Comparison of ENCODE assay signal across 13 mouse cellular contexts in the genomic region with DNA sequence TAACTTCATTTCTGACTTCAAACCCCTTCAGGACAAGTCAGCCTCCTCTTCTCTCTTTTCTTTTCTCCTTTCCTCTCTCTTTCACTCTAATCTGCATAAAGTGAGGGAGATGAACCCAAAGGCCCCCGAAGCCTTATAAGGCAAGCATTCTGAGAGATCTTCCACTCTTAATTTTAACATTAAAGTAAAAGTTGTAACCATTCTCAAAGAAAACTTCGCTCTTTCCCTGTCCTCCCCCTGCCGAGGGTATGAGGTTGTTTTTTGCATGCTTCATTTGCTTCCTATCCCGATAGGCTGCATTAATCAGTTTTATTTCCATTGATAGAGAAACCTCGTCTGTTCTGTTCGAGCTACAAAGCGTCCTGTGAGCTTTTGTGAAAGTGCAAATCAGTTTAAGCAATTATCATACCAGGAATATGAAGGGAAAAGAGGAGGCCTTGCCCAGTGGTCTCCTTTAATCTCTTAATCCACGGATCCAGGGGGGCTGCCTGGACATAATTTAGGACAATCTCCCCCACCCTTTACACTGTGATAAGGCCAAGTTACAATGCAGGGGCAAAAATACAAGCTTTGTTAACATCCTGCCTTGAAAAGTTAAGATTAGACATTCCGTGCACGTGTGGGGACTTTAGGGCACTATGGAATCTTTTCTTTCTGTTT. TPM values are rescaled to one million over a fixed set of nuclear protein-coding genes. Genes with fewer than 3 reads are reported as not detected.
DNase-seq lines count a peak whose midpoint lies in the region; ATAC-seq and TF ChIP-seq lines count a peak whose summit lies in the region.
"Had no signal": no experiment of that assay in that cellular context is flagged by ENCODE, and none has a peak within 500 bp of the region (broad histone marks: within the 10 kb centered on the region; RNA-seq: fewer than 3 reads in every experiment).

No protein-coding gene starts in this region.

- H3K36me3 ChIP-seq in midbrain, embryonic 10.5 days = no peaks in the 10 kb centered on the region
- H3K36me3 ChIP-seq in midbrain, postnatal 0 days (ENCODE audit: insufficient read depth, low read length) = no peaks in the 10 kb centered on the region
- H3K36me3 ChIP-seq in embryonic facial prominence, embryonic 13.5 days = no peaks in the 10 kb centered on the region
- H3K36me3 ChIP-seq in forebrain, embryonic 15.5 days = no peaks in the 10 kb centered on the region
- H3K36me3 ChIP-seq in neural tube, embryonic 11.5 days (ENCODE audit: control insufficient read depth, insufficient read depth, low read length) = no peaks in the 10 kb centered on the region
- H3K36me3 ChIP-seq: heart, embryonic 15.5 days; limb, embryonic 12.5 days had no signal

- no peaks in the 10 kb centered on the region for H3K9me3 ChIP-seq in midbrain, embryonic 10.5 days (replicated peaks)
- no peaks in the 10 kb centered on the region for H3K9me3 ChIP-seq in midbrain, postnatal 0 days (ENCODE audit: low read length)
- H3K9me3 ChIP-seq in embryonic facial prominence, embryonic 13.5 days = no peaks in the 10 kb centered on the region
- no peaks in the 10 kb centered on the region for H3K9me3 ChIP-seq in forebrain, embryonic 15.5 days
- H3K9me3 ChIP-seq in neural tube, embryonic 11.5 days (ENCODE audit: control insufficient read depth, low read length) = no peaks in the 10 kb centered on the region
- H3K9me3 ChIP-seq: heart, embryonic 15.5 days; limb, embryonic 12.5 days had no signal

- H3K4me1 ChIP-seq in midbrain, embryonic 10.5 days = peaks cover 86% of the 10 kb centered on the region
- H3K4me1 ChIP-seq in midbrain, postnatal 0 days (ENCODE audit: insufficient read depth, low read length) = peaks cover 5% of the 10 kb centered on the region; the same call in 1 of the 2 replicates
- peaks cover 29% of the 10 kb centered on the region for H3K4me1 ChIP-seq in embryonic facial prominence, embryonic 13.5 days
- peaks cover 79% of the 10 kb centered on the region for H3K4me1 ChIP-seq in forebrain, embryonic 15.5 days
- H3K4me1 ChIP-seq in neural tube, embryonic 11.5 days (ENCODE audit: control insufficient read depth, insufficient read depth, low read length) = peaks cover 17% of the 10 kb centered on the region

- peak overlapping the region; percentile 1; the same call in 1 of the 2 replicates for H3K4me3 ChIP-seq in midbrain, embryonic 10.5 days
- H3K4me3 ChIP-seq in midbrain, postnatal 0 days (ENCODE audit: low read depth, low read length) = no peak overlapping the region
- H3K4me3 ChIP-seq in embryonic facial prominence, embryonic 13.5 days = no peak overlapping the region
- 0 out of 2 replicates have a peak overlapping the region, but pooled peaks have one; percentile 6 for H3K4me3 ChIP-seq in forebrain, embryonic 15.5 days
- H3K4me3 ChIP-seq in neural tube, embryonic 11.5 days (ENCODE audit: low read depth, low read length) = no peak overlapping the region
- H3K4me3 ChIP-seq: heart, embryonic 15.5 days; limb, embryonic 12.5 days had no signal

- peak; percentile 54 for DNase-seq in midbrain, embryonic 10.5 days (ENCODE audit: low spot score)
- no peak for DNase-seq in midbrain, postnatal 0 days (ENCODE audit: low spot score)
- DNase-seq in neural tube, embryonic 11.5 days (ENCODE audit: low spot score) = peak; percentile 41
- no peak for DNase-seq in adrenal gland, adult 2 months
- DNase-seq in ovary, postnatal 10 days (ENCODE audit: low spot score) = no peak
- DNase-seq: adrenal gland, postnatal 10 days; lung, adult 2 months; right cerebral cortex, adult 18-20 months had no signal

- no peak overlapping the region; the same call in 1 of the 2 replicates for H3K27ac ChIP-seq in midbrain, embryonic 10.5 days (replicated peaks)
- H3K27ac ChIP-seq in midbrain, postnatal 0 days (ENCODE audit: low read depth, low read length) = no peak overlapping the region
- no peak overlapping the region for H3K27ac ChIP-seq in embryonic facial prominence, embryonic 13.5 days
- peak overlapping the region; percentile 84 for H3K27ac ChIP-seq in forebrain, embryonic 15.5 days (replicated peaks)
- H3K27ac ChIP-seq in neural tube, embryonic 11.5 days (ENCODE audit: low read depth, low read length) = no peak overlapping the region
- H3K27ac ChIP-seq: heart, embryonic 15.5 days; limb, embryonic 12.5 days had no signal

- ATAC-seq in midbrain, postnatal 0 days (ENCODE audit: low FRiP score) = no peak
- ATAC-seq in embryonic facial prominence, embryonic 13.5 days (ENCODE audit: insufficient number of reproducible peaks, insufficient read depth, low FRiP score, low TSS enrichment, low read depth) = no peak
- no peak; the same call in 1 of the 2 replicates for ATAC-seq in forebrain, embryonic 15.5 days (replicated peaks)
- ATAC-seq in neural tube, embryonic 11.5 days (ENCODE audit: insufficient read depth, low FRiP score, low TSS enrichment) = no peak

- H3K27me3 ChIP-seq in midbrain, embryonic 10.5 days (ENCODE audit: low read depth, poor library complexity, severe bottlenecking) = peaks cover 100% of the 10 kb centered on the region
- H3K27me3 ChIP-seq in midbrain, postnatal 0 days (ENCODE audit: insufficient read depth, low read length) = peaks cover 74% of the 10 kb centered on the region
- peaks cover 98% of the 10 kb centered on the region for H3K27me3 ChIP-seq in embryonic facial prominence, embryonic 13.5 days
- H3K27me3 ChIP-seq in forebrain, embryonic 15.5 days = peaks cover 34% of the 10 kb centered on the region
- H3K27me3 ChIP-seq in neural tube, embryonic 11.5 days (ENCODE audit: control insufficient read depth, insufficient read depth, low read length) = peaks cover 97% of the 10 kb centered on the region

- WGBS in midbrain, embryonic 10.5 days = under 1% methylated on average over 10 of the region's 10 CpGs
- 9% methylated on average over 10 of the region's 10 CpGs for WGBS in midbrain, postnatal 0 days
- WGBS in embryonic facial prominence, embryonic 13.5 days = 16% methylated on average over 10 of the region's 10 CpGs
- WGBS in forebrain, embryonic 15.5 days = 5% methylated on average over 10 of the region's 10 CpGs
- WGBS in neural tube, embryonic 11.5 days = under 1% methylated on average over 10 of the region's 10 CpGs

- no peak overlapping the region for H3K9ac ChIP-seq in midbrain, postnatal 0 days (replicated peaks; ENCODE audit: low read length, poor library complexity, severe bottlenecking)
- no peak overlapping the region; the same call in 1 of the 2 replicates for H3K9ac ChIP-seq in embryonic facial prominence, embryonic 13.5 days
- H3K9ac ChIP-seq in forebrain, embryonic 15.5 days (replicated peaks) = no peak overlapping the region; the same call in 1 of the 2 replicates
- no peak overlapping the region for H3K9ac ChIP-seq in neural tube, embryonic 11.5 days (ENCODE audit: low read length)
- H3K9ac ChIP-seq: heart, embryonic 15.5 days; limb, embryonic 12.5 days had no signal

- H3K4me2 ChIP-seq in midbrain, postnatal 0 days (ENCODE audit: low read depth, low read length, poor library complexity, severe bottlenecking) = no peak overlapping the region
- H3K4me2 ChIP-seq in embryonic facial prominence, embryonic 13.5 days = peak overlapping the region; percentile 19; the same call in 1 of the 2 replicates
- peak overlapping the region; percentile 26 for H3K4me2 ChIP-seq in forebrain, embryonic 15.5 days (replicated peaks)
- no peak overlapping the region for H3K4me2 ChIP-seq in neural tube, embryonic 11.5 days (ENCODE audit: low read depth)
- H3K4me2 ChIP-seq: heart, embryonic 15.5 days; limb, embryonic 12.5 days had no signal

- TF ChIP-seq CTCF in midbrain, postnatal 0 days (IDR thresholded peaks at IDR 0.05) = no peak

RNA-seq across cellular contexts. Expression of gene Emx2, which starts 7.7 kb away (rescaled TPM):
- 8.7 and 9.2 TPM in 2 replicates for polyA plus RNA-seq in midbrain, embryonic 10.5 days (2016; fragmentation: Nextera tagmentation; extraction: Ambion mirVana)
- 6.1 and 6.6 TPM in 2 replicates for total RNA-seq in midbrain, postnatal 0 days (2014; rRNA removed)
- polyA plus RNA-seq in midbrain, postnatal 0 days (2015; fragmentation: Nextera tagmentation; extraction: Ambion mirVana) = 10.3 and 10.5 TPM in 2 replicates
- polyA plus RNA-seq in embryonic facial prominence, embryonic 13.5 days (2015; fragmentation: Nextera tagmentation; extraction: Ambion mirVana) = 23.8 and 24.7 TPM in 2 replicates
- 14.7 and 19.9 TPM in 2 replicates for polyA plus RNA-seq in forebrain, embryonic 15.5 days (2015; fragmentation: Nextera tagmentation; extraction: Ambion mirVana)
- 1.7 and 3.9 TPM in 2 replicates for polyA plus RNA-seq in neural tube, embryonic 11.5 days (2014; fragmentation: Nextera tagmentation; extraction: Ambion mirVana)
- total RNA-seq in adrenal gland, adult 2 months (2021) = under 1 TPM in 1 of 2 experiments, not detected in 1; 0.55 TPM
- 0.18 and 0.24 TPM in 2 replicates for polyA plus RNA-seq in adrenal gland, adult 2 months (2012; rRNA removed)
- total RNA-seq: common myeloid progenitor, adult 5-6 weeks had no signal
- polyA plus RNA-seq: heart, embryonic 15.5 days; lung, adult 2 months had no signal

Comparison
In these comparisons a context has a peak if more than half of its experiments do, and no peak if none do; other contexts are left out.
1. DNase-seq: peak in midbrain, embryonic 10.5 days (single experiment) and neural tube, embryonic 11.5 days (single experiment); none in midbrain, postnatal 0 days (single experiment), adrenal gland, adult 2 months (single experiment) and ovary, postnatal 10 days (single experiment).
2. H3K4me3 ChIP-seq: peak in midbrain, embryonic 10.5 days (single experiment) and forebrain, embryonic 15.5 days (single experiment); none in midbrain, postnatal 0 days (single experiment), embryonic facial prominence, embryonic 13.5 days (single experiment) and neural tube, embryonic 11.5 days (single experiment).
3. H3K4me2 ChIP-seq: peak in embryonic facial prominence, embryonic 13.5 days (single experiment) and forebrain, embryonic 15.5 days (single experiment); none in midbrain, postnatal 0 days (single experiment) and neural tube, embryonic 11.5 days (single experiment).